Mouse (Mus musculus) right cerebral cortex, adult 18-20 months (tissue): ENCODE results near the gene Nt5c2.

Source experiments
- DNase-seq: peaks from one replicate; pipeline ENCODE4 v3.0.0; 2022; ENCODE audit warnings: mixed read lengths

Gene Nt5c2

GRCm38 (mm10) chr19:46915406-46916080 is 99.4 kb downstream of the Nt5c2 start:
- no peak for DNase-seq

- DNase-seq, result no peak
Observed at GRCm38 (mm10) chr19:46913626-46914025, 101.3 kb downstream of the Nt5c2 start.

- DNase-seq, result no peak
Observed at GRCm38 (mm10) chr19:46911492-46911891, 103.5 kb downstream of the Nt5c2 start.

GRCm38 (mm10) chr19:46908977-46909376 is 106.0 kb downstream of the Nt5c2 start:
- peak; percentile 68 for DNase-seq

- DNase-seq, result no peak
Observed at GRCm38 (mm10) chr19:46908207-46908606, 106.7 kb downstream of the Nt5c2 start.

- no peak for DNase-seq
Observed at GRCm38 (mm10) chr19:46905971-46906370, 109.0 kb downstream of the Nt5c2 start.

GRCm38 (mm10) chr19:46905383-46905782 is 109.6 kb downstream of the Nt5c2 start:
- DNase-seq, result no peak

- DNase-seq, result no peak
Observed at GRCm38 (mm10) chr19:46904907-46905306, 110.0 kb downstream of the Nt5c2 start.

- DNase-seq, result no peak
Observed at GRCm38 (mm10) chr19:46903379-46903778, 111.6 kb downstream of the Nt5c2 start.

- DNase-seq, result no peak
Observed at GRCm38 (mm10) chr19:46901323-46901722, 113.6 kb downstream of the Nt5c2 start.

- no peak for DNase-seq
Observed at GRCm38 (mm10) chr19:46900786-46901185, 114.2 kb downstream of the Nt5c2 start.

- no peak for DNase-seq
Observed at GRCm38 (mm10) chr19:46899871-46900270, 115.1 kb downstream of the Nt5c2 start.

GRCm38 (mm10) chr19:46899306-46899705 is 115.6 kb downstream of the Nt5c2 start:
- no peak for DNase-seq

- peak; percentile 53 for DNase-seq
Observed at GRCm38 (mm10) chr19:46898222-46898621, 116.7 kb downstream of the Nt5c2 start.

- no peak for DNase-seq
Observed at GRCm38 (mm10) chr19:46897135-46897534, 117.8 kb downstream of the Nt5c2 start.

GRCm38 (mm10) chr19:46893484-46893883 is 121.5 kb downstream of the Nt5c2 start:
- no peak for DNase-seq

GRCm38 (mm10) chr19:46892856-46893255 is 122.1 kb downstream of the Nt5c2 start:
- DNase-seq, result no peak

GRCm38 (mm10) chr19:46890657-46891056 is 124.3 kb downstream of the Nt5c2 start:
- DNase-seq, result no peak

GRCm38 (mm10) chr19:46889666-46890065 is 125.3 kb downstream of the Nt5c2 start:
- no peak for DNase-seq

- DNase-seq, result no peak
Observed at GRCm38 (mm10) chr19:46887811-46888527, 127.0 kb downstream of the Nt5c2 start.

- DNase-seq, result no peak
Observed at GRCm38 (mm10) chr19:46886826-46887225, 128.1 kb downstream of the Nt5c2 start.

- no peak for DNase-seq
Observed at GRCm38 (mm10) chr19:46885365-46885764, 129.6 kb downstream of the Nt5c2 start.

- DNase-seq, result no peak
Observed at GRCm38 (mm10) chr19:46879876-46880275, 135.1 kb downstream of the Nt5c2 start.

GRCm38 (mm10) chr19:46878346-46878745 is 136.6 kb downstream of the Nt5c2 start:
- DNase-seq, result peak; percentile 60
